In the genomic region with DNA sequence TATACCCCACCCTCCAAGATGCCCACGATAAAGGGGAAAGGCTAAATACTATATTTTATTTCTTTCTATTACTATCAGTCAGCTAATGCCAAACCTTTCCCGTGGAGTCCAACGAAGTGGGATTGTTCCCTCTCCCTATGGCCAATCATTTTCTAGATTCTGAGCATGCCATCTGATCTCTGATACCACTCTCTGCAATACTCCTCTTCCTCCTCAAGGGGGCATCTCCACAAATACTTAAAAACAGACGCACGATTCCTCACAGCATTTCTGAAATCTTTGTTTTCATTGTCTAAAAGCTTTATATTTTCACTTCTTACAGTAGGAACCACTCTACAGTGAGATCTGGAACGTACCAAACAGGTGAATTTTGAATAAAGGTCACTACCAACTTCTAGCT, we compare ENCODE assay signal across 18 mouse cellular contexts.
"Had no signal": no experiment of that assay in that cellular context is flagged by ENCODE, and none has a peak within 500 bp of the region (broad histone marks: within the 10 kb centered on the region; RNA-seq: fewer than 3 reads in every experiment).

No protein-coding gene starts in this region.

- H3K9me3 ChIP-seq: lung, embryonic 15.5 days; megakaryocyte, embryonic 14.5 days; midbrain, embryonic 13.5 days; midbrain, embryonic 15.5 days; neural tube, embryonic 13.5 days; neural tube, embryonic 15.5 days; stomach, embryonic 15.5 days had no signal

- H3K4me3 ChIP-seq: lung, embryonic 15.5 days; megakaryocyte, embryonic 14.5 days; midbrain, embryonic 13.5 days; midbrain, embryonic 15.5 days; myocyte; neural tube, embryonic 13.5 days; neural tube, embryonic 15.5 days; stomach, embryonic 15.5 days had no signal

- H3K4me1 ChIP-seq: lung, embryonic 15.5 days; megakaryocyte, embryonic 14.5 days; midbrain, embryonic 13.5 days; midbrain, embryonic 15.5 days; neural tube, embryonic 13.5 days; neural tube, embryonic 15.5 days; stomach, embryonic 15.5 days had no signal

- H3K27ac ChIP-seq: liver, embryonic 14.5 days; lung, embryonic 15.5 days; midbrain, embryonic 13.5 days; midbrain, embryonic 15.5 days; neural tube, embryonic 13.5 days; neural tube, embryonic 15.5 days; stomach, embryonic 15.5 days had no signal

- ATAC-seq: midbrain, embryonic 13.5 days; midbrain, embryonic 15.5 days had no signal

- H3K36me3 ChIP-seq: lung, embryonic 15.5 days; midbrain, embryonic 13.5 days; midbrain, embryonic 15.5 days; neural tube, embryonic 13.5 days; neural tube, embryonic 15.5 days; stomach, embryonic 15.5 days had no signal

- DNase-seq: lung, adult 2 months; lung, postnatal 10 days; lung, postnatal 4 days; right cerebral cortex, adult 18-20 months; right cerebral cortex, postnatal 25 days; right cerebral cortex, postnatal 4 days; thymus, adult 18-20 months; thymus, postnatal 14 days; thymus, postnatal 36 days had no signal

- H3K27me3 ChIP-seq: lung, embryonic 15.5 days; megakaryocyte, embryonic 14.5 days; midbrain, embryonic 13.5 days; midbrain, embryonic 15.5 days; neural tube, embryonic 13.5 days; neural tube, embryonic 15.5 days; stomach, embryonic 15.5 days had no signal
